Mouse (Mus musculus): ENCODE measurements around the gene AI182371.

The AI182371 gene

DNA sequence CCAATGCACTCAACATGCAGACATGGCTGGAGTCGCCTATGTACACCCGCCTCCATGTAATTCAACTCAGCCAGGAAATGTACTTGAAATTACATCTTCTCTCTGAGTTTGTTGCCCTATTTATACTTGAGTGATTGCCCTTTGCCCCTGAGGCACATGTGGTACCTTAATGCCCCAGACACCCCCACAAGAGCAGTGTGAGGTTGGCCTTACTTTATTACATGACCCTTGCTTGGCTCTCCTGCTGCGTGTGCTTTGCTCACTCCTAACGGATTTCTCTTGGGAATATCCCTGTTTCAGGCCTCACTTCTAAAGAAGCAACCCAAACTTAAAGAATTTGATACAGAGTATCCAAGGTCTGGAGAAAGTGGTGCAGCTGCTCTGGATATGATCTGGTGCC, 31.1 kb downstream of the AI182371 start:
- DNase-seq (ENCODE audit: inconsistent age in 2 of 2, low spot score in 1 of 2), result no peak

- no peak for DNase-seq (ENCODE audit: inconsistent age in 2 of 2, low spot score in 1 of 2)
These were observed 32.2 kb downstream of the AI182371 start for GRCm38 (mm10) chr2:35069124-35069523.

DNA sequence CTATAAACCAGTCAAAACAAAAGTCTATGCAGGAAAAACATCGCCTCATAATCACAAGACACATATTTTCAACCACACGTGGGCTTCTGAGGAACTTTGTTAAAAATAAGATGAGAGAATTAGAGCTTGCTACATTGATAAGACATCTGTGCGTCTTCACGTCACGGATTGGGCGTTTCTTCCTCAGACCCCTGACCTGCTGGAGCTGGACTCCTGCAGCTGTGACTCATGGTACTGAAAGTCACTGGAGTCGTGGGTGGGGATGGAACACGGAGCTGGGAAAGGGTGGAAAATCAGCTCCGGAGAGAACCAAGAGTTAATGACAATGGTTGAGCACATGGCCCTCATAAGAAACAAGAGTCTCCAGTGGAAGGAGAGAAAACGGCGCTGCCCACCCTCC, 34.2 kb downstream of the AI182371 start:
- no peak for DNase-seq (ENCODE audit: inconsistent age in 2 of 2, low spot score in 1 of 2)

GRCm38 (mm10) chr2:35066525-35067082, 34.7 kb downstream of the AI182371 start:
- no peak for DNase-seq (ENCODE audit: inconsistent age in 2 of 2, low spot score in 1 of 2)

- no peak for DNase-seq (ENCODE audit: inconsistent age in 2 of 2, low spot score in 1 of 2)
These were observed 37.9 kb downstream of the AI182371 start for GRCm38 (mm10) chr2:35063333-35064030.

GRCm38 (mm10) chr2:35061338-35061737, 40.0 kb downstream of the AI182371 start, which contains the start of gene Hc:
Gene Hc (minus strand): TSS chr2:35061438.
- no peak for DNase-seq (ENCODE audit: inconsistent age in 2 of 2, low spot score in 1 of 2)

DNA sequence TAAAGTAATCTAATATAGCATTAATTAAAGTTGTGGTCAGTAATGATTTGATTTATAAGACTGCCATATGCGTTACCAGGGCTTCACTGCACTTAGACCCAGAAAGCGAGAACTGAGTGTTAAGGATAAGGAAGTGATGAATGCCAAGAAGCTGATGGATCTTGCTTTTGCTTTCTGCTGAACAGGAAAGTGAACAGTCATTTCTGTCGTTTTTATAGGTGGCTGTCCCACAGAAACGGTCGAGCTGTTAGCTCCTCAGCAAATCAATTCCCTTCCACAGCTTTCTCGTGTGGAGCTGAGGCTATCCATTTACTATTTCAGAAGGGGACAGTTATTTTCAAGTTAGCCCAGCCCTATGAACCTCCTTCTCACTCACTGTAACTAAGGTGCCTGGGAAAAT, 40.4 kb downstream of the AI182371 start:
- DNase-seq (ENCODE audit: inconsistent age in 2 of 2, low spot score in 1 of 2), result no peak

- DNase-seq (ENCODE audit: inconsistent age in 2 of 2, low spot score in 1 of 2), result no peak
These were observed 41.1 kb downstream of the AI182371 start for GRCm38 (mm10) chr2:35060256-35060655.

DNA sequence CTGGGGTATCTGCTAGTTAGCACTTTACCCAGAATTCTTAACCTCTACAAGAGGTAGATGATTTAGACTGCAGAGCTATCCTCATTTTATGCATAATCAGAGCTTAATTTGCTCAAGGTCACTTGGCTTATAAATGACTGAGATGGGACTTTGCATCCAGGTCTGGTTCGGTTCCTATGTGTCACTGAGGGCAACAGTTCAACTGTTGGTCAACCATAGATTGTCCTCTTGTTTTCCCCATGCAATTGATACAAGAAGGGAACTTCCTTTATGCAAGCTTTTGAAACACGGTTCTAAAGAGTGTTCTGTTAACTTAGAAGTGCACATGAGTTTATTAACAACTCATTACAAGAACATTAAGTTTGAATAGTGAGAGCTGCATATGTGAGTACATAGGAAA, 43.0 kb downstream of the AI182371 start:
- no peak for DNase-seq (ENCODE audit: inconsistent age in 2 of 2, low spot score in 1 of 2)

- DNase-seq (ENCODE audit: inconsistent age in 2 of 2, low spot score in 1 of 2), result no peak
These were observed 44.1 kb downstream of the AI182371 start for GRCm38 (mm10) chr2:35057243-35057642.

GRCm38 (mm10) chr2:35048851-35049250, 52.5 kb downstream of the AI182371 start:
- DNase-seq (ENCODE audit: inconsistent age in 2 of 2, low spot score in 1 of 2), result peak; percentile 5 to 66

DNA sequence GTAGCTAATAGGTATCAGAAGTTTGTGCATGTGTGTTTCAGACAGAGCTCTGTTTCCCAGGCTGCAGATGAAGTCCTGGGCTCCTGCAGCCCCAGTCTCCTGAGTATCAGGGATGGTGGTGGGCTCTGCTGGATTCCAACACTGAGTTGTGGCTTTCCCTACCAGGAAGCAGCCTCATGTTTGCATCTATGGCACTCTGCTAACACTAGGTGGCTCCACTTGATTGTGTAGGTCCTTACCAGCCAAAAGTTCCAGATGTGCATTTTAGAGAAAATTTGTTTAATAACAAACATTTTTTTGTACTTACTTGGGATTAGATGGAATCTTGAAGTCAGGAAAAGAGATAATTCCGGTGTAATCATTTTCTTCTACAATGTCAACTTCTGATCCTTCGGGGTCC, 56.4 kb downstream of the AI182371 start:
- peak; percentile 12 to 63 for DNase-seq (ENCODE audit: inconsistent age in 2 of 2, low spot score in 1 of 2)

GRCm38 (mm10) chr2:35038580-35039375, 62.6 kb downstream of the AI182371 start:
- no peak for DNase-seq (ENCODE audit: inconsistent age in 2 of 2, low spot score in 1 of 2)
